ENCODE assay signal across 12 mouse cellular contexts in the genomic region with DNA sequence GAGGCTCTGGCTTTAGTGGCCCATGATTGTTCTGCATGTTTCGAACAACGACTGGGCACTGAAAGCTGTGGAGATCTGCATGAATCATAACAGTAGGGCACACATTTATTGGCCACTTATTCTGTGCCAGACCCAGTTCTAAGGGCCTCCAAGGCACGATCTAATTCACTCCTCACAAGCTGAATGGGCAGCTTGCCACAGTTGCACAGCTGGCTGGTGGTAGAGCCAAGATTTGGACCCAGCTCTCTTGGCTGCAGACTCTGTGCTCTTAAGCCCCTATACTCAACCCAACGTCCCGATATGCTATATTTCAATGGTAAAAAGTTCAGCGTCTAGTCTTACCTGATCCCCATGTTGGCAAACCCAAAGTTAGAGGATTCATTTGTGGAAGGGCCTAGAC.
"Had no signal": no experiment of that assay in that cellular context is flagged by ENCODE, and none has a peak within 500 bp of the region (broad histone marks: within the 10 kb centered on the region; RNA-seq: fewer than 3 reads in every experiment).

No protein-coding gene starts in this region.

- DNase-seq: kidney, adult 9 months; kidney, postnatal 4 days; lung, adult 2 months; lung, postnatal 36 days; thymus, postnatal 4 days had no signal

- H3K27ac ChIP-seq: kidney, postnatal 0 days; left cerebral cortex, adult 2 months; limb, embryonic 12.5 days; liver, embryonic 14.5 days; midbrain, embryonic 13.5 days; stomach, postnatal 0 days had no signal

- ATAC-seq: lung, postnatal 0 days; midbrain, embryonic 13.5 days had no signal

- H3K4me3 ChIP-seq: left cerebral cortex, adult 2 months; limb, embryonic 12.5 days; midbrain, embryonic 13.5 days had no signal

- H3K4me2 ChIP-seq: limb, embryonic 12.5 days; midbrain, embryonic 13.5 days had no signal

- H3K9ac ChIP-seq: limb, embryonic 12.5 days; liver, embryonic 14.5 days; midbrain, embryonic 13.5 days had no signal

- H3K9me3 ChIP-seq: limb, embryonic 12.5 days; midbrain, embryonic 13.5 days had no signal

- H3K36me3 ChIP-seq: limb, embryonic 12.5 days had no signal

- H3K27me3 ChIP-seq: midbrain, embryonic 13.5 days had no signal
